Mouse (Mus musculus) spleen, adult 2 months (tissue): Measurements from ENCODE around the gene Ndufs2. TPM values are rescaled to one million over a fixed set of nuclear protein-coding genes. Genes with fewer than 3 reads are reported as not detected.
"Not testable (repeated sequence)": the region's sequence is repeated elsewhere in the genome, so short reads cannot be mapped to it uniquely, and the experiment has no call there.

Experiments
- DNase-seq, 2 experiments: peaks; one replicate each; pipeline versions ENCODE4 v3.0.0 to v3.0.0-alpha.2; 2012 to 2021; ENCODE audit warnings: low spot score in 2 of 2, low read depth in 1 of 2
- H3K27ac ChIP-seq: fragments of 200-500 bp; 2 replicates; pipeline ENCODE4 v1.5.1; 2012; ENCODE audit warnings: low read length, inconsistent platforms; ENCODE audit not compliant: insufficient read depth
- H3K27me3 ChIP-seq: fragments of 200-500 bp; 2 replicates; pipeline ENCODE4 v1.6.1; 2012; ENCODE audit warnings: mild to moderate bottlenecking, moderate library complexity, low read length, inconsistent platforms; ENCODE audit not compliant: control insufficient read depth, insufficient read depth
- H3K36me3 ChIP-seq: fragments of 200-500 bp; 2 replicates; pipeline ENCODE4 v1.6.1; 2012; ENCODE audit warnings: mild to moderate bottlenecking, low read length, inconsistent platforms; ENCODE audit not compliant: control insufficient read depth, insufficient read depth
- H3K4me1 ChIP-seq: fragments of 200-500 bp; 2 replicates; pipeline ENCODE4 v1.6.1; 2011; ENCODE audit warnings: inconsistent platforms; ENCODE audit not compliant: control insufficient read depth, insufficient read depth, insufficient read length
- H3K4me3 ChIP-seq: fragments of 200-500 bp; 2 replicates; pipeline ENCODE4 v1.5.1; 2011; ENCODE audit warnings: mild to moderate bottlenecking, inconsistent platforms; ENCODE audit not compliant: insufficient read depth, insufficient read length; ENCODE audit errors: extremely low read depth
- CTCF ChIP-seq: fragments of 200-500 bp; IDR thresholded peaks from 2 replicates; pipeline ENCODE4 v1.5.1; 2011; ENCODE audit warnings: mild to moderate bottlenecking, inconsistent platforms; ENCODE audit not compliant: insufficient read depth, insufficient read length, insufficient replicate concordance; ENCODE audit errors: extremely low read depth
- POLR2A ChIP-seq: fragments of 200-500 bp; IDR thresholded peaks from 2 replicates; pipeline ENCODE4 v1.6.1; 2011; ENCODE audit warnings: low read depth, low read length, inconsistent platforms
- WGBS: fragments of 180-500 bp; shearing (Covaris S2); methylation state at CpG from one replicate; pipeline ENCODE4 v1.1.7; 2018; 5-methylcytosine and 5-hydroxymethylcytosine counted together
- polyA plus RNA-seq: library from polyadenylated mRNA; depleted of rRNA; stranded (reverse); fragments of >200 nt; gene quantifications from 2 replicates; pipeline ENCODE4 v1.2.3, GENCODE M21; 2012

Gene Ndufs2
- polyA plus RNA-seq, 1 experiment, result 59.6 TPM

DNA sequence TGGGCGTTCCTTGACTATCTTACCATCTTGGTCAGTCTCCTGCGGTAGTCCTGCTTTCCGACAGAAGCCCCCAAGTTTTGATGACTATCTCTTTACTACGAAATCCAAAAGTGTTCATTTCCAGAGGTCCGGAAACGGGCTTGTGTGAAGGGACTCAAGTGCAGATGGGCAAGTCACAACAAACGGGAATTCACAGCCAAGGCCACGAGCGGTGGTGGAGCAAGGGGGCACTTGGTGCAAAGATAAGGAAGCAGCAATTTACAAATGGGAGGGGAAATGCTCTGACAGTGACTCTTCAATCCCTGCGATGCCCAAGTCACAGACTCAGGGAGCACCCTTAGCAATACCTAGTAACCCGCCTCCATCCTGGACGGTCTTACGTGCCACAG is 3.7 kb downstream of the Ndufs2 start:
- TF ChIP-seq CTCF (no peak), POLR2A (no peak)
- H3K36me3 ChIP-seq, result peaks cover 6% of the 10 kb centered on the region

DNA sequence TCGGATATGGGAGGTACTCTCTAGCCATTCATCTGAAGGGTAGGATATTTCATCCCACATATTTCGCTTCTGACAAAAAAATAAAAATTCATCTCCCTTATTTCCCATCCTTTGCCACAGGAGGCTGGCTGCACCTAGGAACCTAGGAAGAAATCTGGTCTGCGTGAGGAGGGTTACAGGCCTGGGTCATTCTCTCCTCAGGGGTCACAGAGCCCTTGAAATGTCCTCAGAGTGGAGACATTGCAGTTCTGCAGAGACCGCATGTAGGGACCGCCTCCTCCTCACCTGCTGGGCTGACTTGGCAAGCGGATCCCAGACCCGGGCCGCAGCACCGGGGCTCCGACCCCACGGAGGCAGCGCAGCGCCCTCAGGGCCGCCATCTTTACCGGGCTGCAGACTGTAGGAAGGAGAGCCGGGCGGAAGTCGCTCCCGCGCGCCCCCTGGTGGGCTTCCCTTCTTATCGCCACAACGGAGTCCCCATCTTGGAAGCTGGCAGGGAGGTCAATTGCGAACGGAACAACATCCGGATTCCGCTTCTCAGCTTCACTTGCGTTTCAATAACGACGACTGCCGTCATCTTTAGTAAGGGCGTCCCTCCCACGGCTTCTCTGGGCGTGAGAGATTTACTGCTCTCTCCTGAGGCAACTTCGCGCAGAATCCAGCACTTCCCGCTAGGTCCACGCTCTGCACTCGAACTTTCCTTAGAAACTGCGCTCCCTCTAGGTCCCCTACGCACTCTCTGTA is 4.3 kb downstream of the Ndufs2 start:
- H3K27ac ChIP-seq, result peak overlapping the region; percentile 67
- DNase-seq, result peak; percentile 94 to 96
- peaks cover 9% of the 10 kb centered on the region for H3K36me3 ChIP-seq
- H3K4me1 ChIP-seq, result peaks cover 4% of the 10 kb centered on the region; the same call in 1 of the 2 replicates
- 1% methylated on average over 41 of the region's 41 CpGs for WGBS
- H3K4me3 ChIP-seq, result peak overlapping the region; percentile 84
- H3K27me3 ChIP-seq, result 0 out of 2 replicates have a peak, but pooled peaks cover 1% of the 10 kb centered on the region
- TF ChIP-seq CTCF (peak; percentile 87), POLR2A (peak; percentile 77)

More for the DNA sequence above, 3.7 kb downstream of the Ndufs2 start:
- Histone ChIP-seq H3K4me1 (peaks cover 4% of the 10 kb centered on the region; the same call in 1 of the 2 replicates), H3K27me3 (0 out of 2 replicates have a peak, but pooled peaks cover 1% of the 10 kb centered on the region), H3K4me3 (peak overlapping the region; percentile 61), H3K27ac (peak overlapping the region; percentile 67)
- WGBS, result 21% methylated on average over 13 of the region's 13 CpGs
- no peak for DNase-seq

GRCm38 (mm10) chr1:171245353-171245752 is 5.8 kb downstream of the Ndufs2 start:
- H3K4me3 ChIP-seq, result no peak overlapping the region
- no peak for TF ChIP-seq POLR2A
- TF ChIP-seq CTCF, result no peak
- WGBS, result 93% methylated on average over 8 of the region's 8 CpGs
- no peak overlapping the region for H3K27ac ChIP-seq
- peaks cover 16% of the 10 kb centered on the region for H3K36me3 ChIP-seq
- H3K4me1 ChIP-seq, result peaks cover 4% of the 10 kb centered on the region; the same call in 1 of the 2 replicates
- no peak for DNase-seq
- H3K27me3 ChIP-seq, result no peaks in the 10 kb centered on the region

DNA sequence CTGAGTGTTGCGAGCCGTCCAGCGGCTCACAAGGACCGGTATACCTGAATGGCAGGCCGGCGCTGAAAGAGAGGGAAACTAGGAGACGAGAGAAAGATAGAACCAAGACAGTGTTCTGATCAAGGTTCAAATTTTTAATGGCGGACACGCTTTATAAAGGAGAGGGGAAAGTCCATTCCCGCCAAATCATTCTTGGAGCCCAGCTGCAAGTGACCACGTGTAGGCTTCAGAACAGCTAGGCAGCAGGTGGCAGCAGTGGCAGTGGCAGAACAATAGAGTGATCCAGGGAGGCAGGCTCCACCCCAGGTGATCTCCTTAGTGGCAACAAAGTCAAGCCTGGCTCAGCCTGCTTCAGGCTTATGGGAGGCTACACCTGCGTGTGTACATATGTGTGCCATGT is 9.2 kb downstream of the Ndufs2 start:
- not testable (repeated sequence) for H3K27me3 ChIP-seq, DNase-seq, H3K27ac ChIP-seq, H3K4me1 ChIP-seq, H3K4me3 ChIP-seq
- H3K36me3 ChIP-seq, result peaks cover 35% of the 10 kb centered on the region
- 92% methylated on average over 12 of the region's 12 CpGs for WGBS

- DNase-seq, result no peak
- TF ChIP-seq POLR2A (no peak), CTCF (no peak)
- 95% methylated on average over 10 of the region's 10 CpGs for WGBS
- Histone ChIP-seq H3K4me3 (no peak overlapping the region), H3K36me3 (peaks cover 41% of the 10 kb centered on the region), H3K4me1 (no peaks in the 10 kb centered on the region), H3K27me3 (no peaks in the 10 kb centered on the region), H3K27ac (no peak overlapping the region)
Observed at GRCm38 (mm10) chr1:171240911-171241310, 10.3 kb downstream of the Ndufs2 start.

DNA sequence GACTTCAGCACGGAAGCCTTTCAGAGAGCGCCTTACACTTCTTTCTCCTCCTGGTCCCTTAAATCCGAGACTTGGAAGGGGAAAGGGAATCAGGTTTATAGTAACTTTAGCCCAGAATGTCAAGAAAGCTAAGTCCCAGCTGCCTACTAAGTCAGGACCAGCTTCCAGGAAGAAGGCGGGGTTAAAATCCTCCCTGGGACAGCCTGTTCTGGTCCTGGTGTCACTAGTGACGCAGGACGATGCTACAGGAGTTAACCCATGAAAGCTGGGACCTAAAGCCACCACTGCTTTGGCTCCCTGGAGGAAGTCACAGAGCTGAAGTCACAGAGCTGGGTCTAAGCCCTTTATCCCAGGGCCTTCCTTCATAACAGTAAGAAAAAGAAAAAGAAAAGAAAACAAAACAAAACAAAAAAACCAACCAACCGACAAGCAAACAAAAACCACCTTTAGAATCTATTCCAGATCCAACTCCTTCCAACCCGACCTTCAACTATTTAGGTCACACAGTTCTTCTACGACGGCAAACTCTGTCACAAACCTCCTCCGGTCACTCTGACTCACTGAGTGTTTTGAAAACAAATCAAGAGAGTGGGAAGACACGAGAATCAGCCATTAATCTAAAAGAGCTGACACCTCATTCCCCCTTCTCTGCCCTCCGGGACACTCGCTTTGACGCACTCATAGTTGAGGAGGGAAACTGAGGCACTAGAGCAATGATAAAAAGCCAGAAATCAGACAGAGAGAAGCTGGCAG is 11.0 kb downstream of the Ndufs2 start:
- Histone ChIP-seq H3K27me3 (no peaks in the 10 kb centered on the region), H3K36me3 (peaks cover 48% of the 10 kb centered on the region), H3K4me1 (no peaks in the 10 kb centered on the region), H3K27ac (no peak overlapping the region), H3K4me3 (no peak overlapping the region)
- DNase-seq, result no peak
- TF ChIP-seq POLR2A (no peak), CTCF (no peak)
- 87% methylated on average over 15 of the region's 15 CpGs for WGBS

DNA sequence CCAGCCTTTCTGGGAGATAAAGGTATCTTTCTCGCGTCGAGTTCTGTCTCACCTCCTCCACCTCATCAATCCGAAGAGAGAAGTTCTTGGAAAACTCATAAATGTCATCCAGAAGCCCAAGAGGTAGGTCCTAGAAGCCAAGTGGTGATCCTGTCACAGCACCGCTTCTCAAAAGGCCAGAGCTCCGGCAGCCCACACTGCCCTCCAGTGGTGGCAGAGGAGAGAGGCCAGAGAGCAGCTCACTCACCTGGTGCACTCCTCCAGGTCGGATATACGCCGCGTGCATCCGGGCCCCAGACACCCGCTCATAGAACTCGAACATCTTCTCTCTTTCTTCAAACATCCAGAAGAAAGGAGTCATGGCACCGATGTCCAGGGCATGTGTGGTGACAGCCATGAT is 12.7 kb downstream of the Ndufs2 start:
- DNase-seq, result peak in 1 of 2 experiments; percentile 48
- no peaks in the 10 kb centered on the region for H3K27me3 ChIP-seq
- WGBS, result 73% methylated on average over 14 of the region's 14 CpGs
- H3K4me3 ChIP-seq, result no peak overlapping the region
- no peaks in the 10 kb centered on the region for H3K4me1 ChIP-seq
- no peak overlapping the region for H3K27ac ChIP-seq
- H3K36me3 ChIP-seq, result peaks cover 51% of the 10 kb centered on the region
- TF ChIP-seq POLR2A (no peak), CTCF (peak; percentile 86)
